Mouse (Mus musculus) MEL (cell line): Measurements from ENCODE around the gene Rrp7a.

Source experiments
- CHD2 ChIP-seq: IDR thresholded peaks from 2 replicates; pipeline ENCODE4 v1.6.1; 2011; ENCODE audit warnings: low read length, improper control_type of control experiment
- CTCF ChIP-seq, 3 experiments: IDR thresholded peaks in 2 of 3; conservative IDR thresholded peaks in 1 of 3; 2 replicates each; pipeline ENCODE4 v1.5.1; 2011 to 2012; ENCODE audit warnings: low read length in 3 of 3, low read depth in 2 of 3, mild to moderate bottlenecking in 2 of 3, improper control_type of control experiment in 1 of 3, inconsistent platforms in 1 of 3, mixed read lengths in 1 of 3, moderate library complexity in 1 of 3; ENCODE audit not compliant: control insufficient read depth in 1 of 3, insufficient read depth in 1 of 3, poor library complexity in 1 of 3, severe bottlenecking in 1 of 3
- POLR2A ChIP-seq, 2 experiments: IDR thresholded peaks; 2 replicates each; pipeline ENCODE4 v1.6.1; 2011 to 2012; ENCODE audit warnings: low read length in 2 of 2, mild to moderate bottlenecking in 2 of 2, control low read depth in 1 of 2, improper control_type of control experiment in 1 of 2, low read depth in 1 of 2, moderate library complexity in 1 of 2; ENCODE audit not compliant: control insufficient read depth in 1 of 2, insufficient read depth in 1 of 2, poor library complexity in 1 of 2

GRCm38 (mm10) chr15:83160561-83160960 is 38.0 kb upstream of the Rrp7a start:
- TF ChIP-seq POLR2A (IDR thresholded peaks at IDR 0.05; ENCODE audit: control insufficient read depth in 1 of 2, insufficient read depth in 1 of 2, low read depth in 1 of 2, low read length in 2 of 2, poor library complexity in 1 of 2) = no peak
- no peak for TF ChIP-seq CHD2
- TF ChIP-seq CTCF (IDR thresholded peaks at IDR 0.05 in 2 of 3, conservative IDR thresholded peaks at IDR 0.05 in 1 of 3; ENCODE audit: control insufficient read depth in 1 of 3, insufficient read depth in 1 of 3, low read depth in 2 of 3, low read length in 3 of 3, poor library complexity in 1 of 3, severe bottlenecking in 1 of 3) = no peak
